Mouse (Mus musculus): ENCODE measurements around the gene Rabgap1l. TPM values are rescaled to one million over a fixed set of nuclear protein-coding genes. Genes with fewer than 3 reads are reported as not detected.

Gene Rabgap1l
- polyA plus RNA-seq, 1 experiment, result 25.6 TPM

- no peak for DNase-seq
- WGBS, result 88% methylated on average over 7 of the region's 7 CpGs
- H3K4me1 ChIP-seq (ENCODE audit: control insufficient read depth, insufficient read depth, low read length), result peaks cover 2% of the 10 kb centered on the region; the same call in 1 of the 2 replicates
- TF ChIP-seq POLR2A (IDR thresholded peaks at IDR 0.05; ENCODE audit: borderline replicate concordance, extremely low read depth, low read depth, low read length) (no peak), CTCF (IDR thresholded peaks at IDR 0.05; ENCODE audit: insufficient read depth, low read length) (no peak)
- H3K4me3 ChIP-seq (replicated peaks; ENCODE audit: extremely low read depth, low read depth, low read length), result no peak overlapping the region
Measured at GRCm38 (mm10) chr1:160690516-160691195, 102.4 kb downstream of the Rabgap1l start.

- TF ChIP-seq CTCF (IDR thresholded peaks at IDR 0.05; ENCODE audit: insufficient read depth, low read length) (no peak), POLR2A (IDR thresholded peaks at IDR 0.05; ENCODE audit: borderline replicate concordance, extremely low read depth, low read depth, low read length) (no peak)
- no peak for DNase-seq
- Histone ChIP-seq H3K4me3 (replicated peaks; ENCODE audit: extremely low read depth, low read depth, low read length) (no peak overlapping the region), H3K4me1 (ENCODE audit: control insufficient read depth, insufficient read depth, low read length) (peaks cover 2% of the 10 kb centered on the region; the same call in 1 of the 2 replicates)
Measured at GRCm38 (mm10) chr1:160689511-160689910, 103.5 kb downstream of the Rabgap1l start.

GRCm38 (mm10) chr1:160684251-160684650, 108.8 kb downstream of the Rabgap1l start:
- H3K4me3 ChIP-seq (replicated peaks; ENCODE audit: extremely low read depth, low read depth, low read length), result no peak overlapping the region
- WGBS, result 97% methylated on average over 2 of the region's 2 CpGs
- TF ChIP-seq POLR2A (IDR thresholded peaks at IDR 0.05; ENCODE audit: borderline replicate concordance, extremely low read depth, low read depth, low read length) (no peak), CTCF (IDR thresholded peaks at IDR 0.05; ENCODE audit: insufficient read depth, low read length) (no peak)
- DNase-seq, result no peak
- no peaks in the 10 kb centered on the region; the same call in 1 of the 2 replicates for H3K4me1 ChIP-seq (ENCODE audit: control insufficient read depth, insufficient read depth, low read length)

- 67% methylated on average over 3 of the region's 3 CpGs for WGBS
- H3K4me3 ChIP-seq (replicated peaks; ENCODE audit: extremely low read depth, low read depth, low read length), result no peak overlapping the region
- TF ChIP-seq POLR2A (IDR thresholded peaks at IDR 0.05; ENCODE audit: borderline replicate concordance, extremely low read depth, low read depth, low read length) (no peak), CTCF (IDR thresholded peaks at IDR 0.05; ENCODE audit: insufficient read depth, low read length) (no peak)
- no peaks in the 10 kb centered on the region; the same call in 1 of the 2 replicates for H3K4me1 ChIP-seq (ENCODE audit: control insufficient read depth, insufficient read depth, low read length)
- no peak for DNase-seq
Measured at GRCm38 (mm10) chr1:160681398-160682050, 111.5 kb downstream of the Rabgap1l start.

- no peak for TF ChIP-seq POLR2A (IDR thresholded peaks at IDR 0.05; ENCODE audit: borderline replicate concordance, extremely low read depth, low read depth, low read length)
- no peak for TF ChIP-seq CTCF (IDR thresholded peaks at IDR 0.05; ENCODE audit: insufficient read depth, low read length)
- no peak overlapping the region for H3K4me3 ChIP-seq (replicated peaks; ENCODE audit: extremely low read depth, low read depth, low read length)
- DNase-seq, result no peak
- 88% methylated on average over 2 of the region's 2 CpGs for WGBS
- H3K4me1 ChIP-seq (ENCODE audit: control insufficient read depth, insufficient read depth, low read length), result no peaks in the 10 kb centered on the region
Measured at GRCm38 (mm10) chr1:160674763-160675162, 118.2 kb downstream of the Rabgap1l start.

GRCm38 (mm10) chr1:160672088-160672814, 120.8 kb downstream of the Rabgap1l start:
- no peaks in the 10 kb centered on the region for H3K4me1 ChIP-seq (ENCODE audit: control insufficient read depth, insufficient read depth, low read length)
- DNase-seq, result no peak
- no peak overlapping the region for H3K4me3 ChIP-seq (replicated peaks; ENCODE audit: extremely low read depth, low read depth, low read length)
- WGBS, result 69% methylated on average over 3 of the region's 3 CpGs
- TF ChIP-seq POLR2A (IDR thresholded peaks at IDR 0.05; ENCODE audit: borderline replicate concordance, extremely low read depth, low read depth, low read length), result no peak
- no peak for TF ChIP-seq CTCF (IDR thresholded peaks at IDR 0.05; ENCODE audit: insufficient read depth, low read length)

- 56% methylated on average over 2 of the region's 2 CpGs for WGBS
- no peak for TF ChIP-seq CTCF (IDR thresholded peaks at IDR 0.05; ENCODE audit: insufficient read depth, low read length)
- no peak for TF ChIP-seq POLR2A (IDR thresholded peaks at IDR 0.05; ENCODE audit: borderline replicate concordance, extremely low read depth, low read depth, low read length)
Measured at GRCm38 (mm10) chr1:160655806-160656470, 137.1 kb downstream of the Rabgap1l start.

GRCm38 (mm10) chr1:160651691-160652090, 141.3 kb downstream of the Rabgap1l start:
- no peaks in the 10 kb centered on the region for H3K4me1 ChIP-seq (ENCODE audit: control insufficient read depth, insufficient read depth, low read length)
- DNase-seq, result no peak
- no peak for TF ChIP-seq POLR2A (IDR thresholded peaks at IDR 0.05; ENCODE audit: borderline replicate concordance, extremely low read depth, low read depth, low read length)
- TF ChIP-seq CTCF (IDR thresholded peaks at IDR 0.05; ENCODE audit: insufficient read depth, low read length), result no peak
- no peak overlapping the region for H3K4me3 ChIP-seq (replicated peaks; ENCODE audit: extremely low read depth, low read depth, low read length)
- WGBS, result 55% methylated on average over 3 of the region's 3 CpGs

More at GRCm38 (mm10) chr1:160655806-160656470, 137.1 kb downstream of the Rabgap1l start:
- Histone ChIP-seq H3K4me1 (ENCODE audit: control insufficient read depth, insufficient read depth, low read length) (no peaks in the 10 kb centered on the region), H3K4me3 (replicated peaks; ENCODE audit: extremely low read depth, low read depth, low read length) (no peak overlapping the region)
- DNase-seq, result no peak

- no peak for TF ChIP-seq CTCF (IDR thresholded peaks at IDR 0.05; ENCODE audit: insufficient read depth, low read length)
- TF ChIP-seq POLR2A (IDR thresholded peaks at IDR 0.05; ENCODE audit: borderline replicate concordance, extremely low read depth, low read depth, low read length), result no peak
- Histone ChIP-seq H3K4me3 (replicated peaks; ENCODE audit: extremely low read depth, low read depth, low read length) (no peak overlapping the region), H3K4me1 (ENCODE audit: control insufficient read depth, insufficient read depth, low read length) (no peaks in the 10 kb centered on the region)
- no peak for DNase-seq
- WGBS, result 86% methylated on average over 3 of the region's 3 CpGs
Measured at GRCm38 (mm10) chr1:160645416-160645815, 147.6 kb downstream of the Rabgap1l start.
